Mouse (Mus musculus) ES-E14 (cell line): ENCODE data around the gene Scel.

Experiments used
- CHD2 ChIP-seq: IDR thresholded peaks from 2 replicates; pipeline ENCODE4 v1.6.1; 2014; ENCODE audit warnings: mild to moderate bottlenecking, low read depth, low read length, inconsistent platforms
- HCFC1 ChIP-seq: IDR thresholded peaks from 2 replicates; pipeline ENCODE4 v1.6.1; 2012; ENCODE audit warnings: low read length, inconsistent platforms, borderline replicate concordance; ENCODE audit not compliant: insufficient read depth
- MAFK ChIP-seq: IDR thresholded peaks from 2 replicates; pipeline ENCODE4 v1.6.1; 2014; ENCODE audit warnings: mild to moderate bottlenecking, low read depth, low read length, inconsistent platforms; ENCODE audit not compliant: insufficient read depth
- ZC3H11A ChIP-seq: IDR thresholded peaks from 2 replicates; pipeline ENCODE4 v1.6.1; 2012; ENCODE audit warnings: low read depth, mild to moderate bottlenecking, inconsistent platforms, low read length, borderline replicate concordance
- ZNF384 ChIP-seq: IDR thresholded peaks from 2 replicates; pipeline ENCODE4 v1.6.1; 2012; ENCODE audit warnings: low read depth, low read length, inconsistent platforms

DNA sequence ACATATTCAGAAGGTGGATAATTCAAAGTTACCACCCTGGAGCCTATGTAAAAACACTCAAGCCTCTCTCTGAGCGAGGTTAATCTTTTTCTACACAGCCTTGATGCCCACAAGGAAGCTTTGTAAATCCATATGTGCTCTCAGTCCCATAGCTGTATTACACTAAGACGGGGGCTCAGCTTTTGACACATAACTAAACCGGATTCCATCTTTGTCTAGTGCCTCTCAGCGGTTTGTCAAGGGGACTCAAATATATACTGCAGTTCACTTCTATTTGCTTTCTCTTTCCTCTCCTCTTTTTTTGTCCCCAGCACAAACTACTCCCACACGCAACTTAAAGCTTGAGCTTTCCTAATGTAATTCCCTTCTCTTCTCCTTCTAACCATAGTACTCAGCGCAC, 113.0 kb downstream of the Scel start:
- TF ChIP-seq ZNF384 (no peak), ZC3H11A (no peak), MAFK (no peak), HCFC1 (no peak), CHD2 (no peak)
